ENCODE assay signal across 14 mouse cellular contexts in genomic region chr5:64358639-64359584, GRCm38 (mm10).
A peak's percentile ranks its signal among the peaks of the same experiment; 100 is the strongest.
DNase-seq lines count a peak whose midpoint lies in the region; ATAC-seq and TF ChIP-seq lines count a peak whose summit lies in the region.
"Had no signal": no experiment of that assay in that cellular context is flagged by ENCODE, and none has a peak within 500 bp of the region (broad histone marks: within the 10 kb centered on the region; RNA-seq: fewer than 3 reads in every experiment).

No protein-coding gene starts in this region.

- H3K4me2 ChIP-seq in kidney, postnatal 0 days (ENCODE audit: low read length), result no peak overlapping the region
- H3K4me2 ChIP-seq: forebrain, embryonic 13.5 days; liver, embryonic 11.5 days had no signal

- H3K36me3 ChIP-seq in kidney, postnatal 0 days (ENCODE audit: insufficient read depth, low read length), result no peaks in the 10 kb centered on the region

- no peak for TF ChIP-seq POLR2A in embryonic fibroblast, embryonic 13.5 days (IDR thresholded peaks at IDR 0.05; ENCODE audit: low read depth, low read length)

- DNase-seq in gastrocnemius, adult 18-20 months (ENCODE audit: low spot score), result peak; percentile 42
- no peak for DNase-seq in gastrocnemius, postnatal 10 days
- peak; percentile 56 for DNase-seq in kidney, postnatal 0 days (ENCODE audit: low spot score)
- DNase-seq in kidney, postnatal 4 days, result no peak
- peak; percentile 42 for DNase-seq in lung, postnatal 36 days
- DNase-seq in right cerebral cortex, postnatal 36 days (ENCODE audit: low spot score in 2 of 2), result no peak
- DNase-seq: adrenal gland, postnatal 14 days; cerebellum, adult 2 months had no signal

- H3K27ac ChIP-seq in kidney, postnatal 0 days, result peak overlapping the region; percentile 8; the same call in 1 of the 2 replicates
- peak overlapping the region; percentile 79 for H3K27ac ChIP-seq in embryonic fibroblast, embryonic 13.5 days (ENCODE audit: insufficient read depth, low read length)
- H3K27ac ChIP-seq: forebrain, embryonic 13.5 days had no signal

- no peaks in the 10 kb centered on the region for H3K27me3 ChIP-seq in kidney, postnatal 0 days (ENCODE audit: insufficient read depth, low read length)
- H3K27me3 ChIP-seq: forebrain, embryonic 13.5 days; Patski had no signal

- H3K4me1 ChIP-seq in kidney, postnatal 0 days (replicated peaks; ENCODE audit: insufficient read depth, low read length), result peaks cover 17% of the 10 kb centered on the region
- H3K4me1 ChIP-seq in embryonic fibroblast, embryonic 13.5 days (ENCODE audit: control insufficient read depth, insufficient read depth, low read length), result peaks cover 16% of the 10 kb centered on the region

- H3K9ac ChIP-seq in kidney, postnatal 0 days (ENCODE audit: low read depth, low read length), result no peak overlapping the region
- H3K9ac ChIP-seq: forebrain, embryonic 13.5 days had no signal

- ATAC-seq in kidney, postnatal 0 days (replicated peaks; ENCODE audit: low FRiP score, low read depth), result no peak
- no peak for ATAC-seq in monocyte, adult 5-6 weeks (replicated peaks; ENCODE audit: insufficient number of reproducible peaks, low FRiP score, low TSS enrichment, poor library complexity, severe bottlenecking)
- ATAC-seq: forebrain, embryonic 13.5 days; midbrain, embryonic 16.5 days; Patski had no signal

- 53% methylated on average over 18 of the region's 18 CpGs for WGBS in kidney, postnatal 0 days

- H3K9me3 ChIP-seq in kidney, postnatal 0 days (replicated peaks; ENCODE audit: low read length), result no peaks in the 10 kb centered on the region

- no peak overlapping the region for H3K4me3 ChIP-seq in kidney, postnatal 0 days (replicated peaks; ENCODE audit: low read depth, low read length)
- no peak overlapping the region for H3K4me3 ChIP-seq in embryonic fibroblast, embryonic 13.5 days (ENCODE audit: insufficient read depth, low read length)
- H3K4me3 ChIP-seq: forebrain, embryonic 13.5 days had no signal

- TF ChIP-seq CTCF in kidney, postnatal 0 days (IDR thresholded peaks at IDR 0.05; ENCODE audit: low read depth), result no peak
- no peak for TF ChIP-seq CTCF in embryonic fibroblast, embryonic 13.5 days (IDR thresholded peaks at IDR 0.05; ENCODE audit: borderline replicate concordance, insufficient read depth, low read length)

Comparison
In these comparisons a context has a peak if more than half of its experiments do, and no peak if none do; other contexts are left out.
1. DNase-seq: peak in gastrocnemius, adult 18-20 months (single experiment), kidney, postnatal 0 days (single experiment) and lung, postnatal 36 days (single experiment); none in gastrocnemius, postnatal 10 days (single experiment), kidney, postnatal 4 days (0 of 2) and right cerebral cortex, postnatal 36 days (0 of 2).